Mouse (Mus musculus) kidney, postnatal 25 days (tissue): ENCODE data around the gene Rabgap1l.
A peak's percentile ranks its signal among the peaks of the same experiment; 100 is the strongest.

ENCODE experiments used
- DNase-seq, 2 experiments: peaks; one replicate each; pipeline ENCODE4 v3.0.0; 2021; ENCODE audit warnings: mixed read lengths in 2 of 2

The Rabgap1l gene

DNA sequence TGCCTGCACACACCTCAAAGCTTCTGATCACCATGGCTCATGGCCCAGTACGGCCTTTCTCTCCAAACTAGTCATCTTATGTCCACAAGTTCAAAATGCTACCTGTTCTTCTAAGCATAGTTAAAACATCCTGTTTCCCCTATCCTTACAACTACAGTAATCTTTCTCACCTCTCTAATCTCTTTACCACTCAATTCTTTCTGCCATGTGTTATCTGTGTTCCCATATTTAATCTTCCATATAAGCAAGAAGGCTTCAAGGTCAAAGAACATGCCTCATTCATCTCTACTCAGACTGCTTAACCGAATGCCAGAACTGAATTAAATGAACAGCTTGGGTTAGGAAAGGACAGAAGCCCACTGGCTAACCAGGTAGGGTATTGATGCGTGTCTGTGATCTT is 5.8 kb downstream of the Rabgap1l start:
- DNase-seq: no peak

DNA sequence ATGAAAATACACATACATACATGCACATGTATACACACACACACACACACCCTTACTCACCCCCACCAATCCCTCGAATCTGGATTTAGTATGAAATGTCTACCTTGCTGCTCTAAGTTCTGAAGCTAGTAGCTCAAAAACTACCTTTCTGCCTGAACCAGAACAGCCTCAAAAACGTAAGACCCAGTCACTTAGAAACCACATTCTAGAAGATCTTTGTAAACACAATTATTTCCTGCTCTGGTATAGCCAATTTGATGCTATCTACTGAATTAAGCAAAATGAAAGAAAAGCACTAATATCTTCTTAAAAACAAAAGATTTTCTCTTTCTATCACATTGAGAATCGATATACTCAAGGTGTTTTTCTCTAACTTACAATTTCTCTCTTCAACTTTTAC is 6.4 kb downstream of the Rabgap1l start:
- no peak for DNase-seq

- DNase-seq: peak in 1 of 2 experiments; percentile 15
These were observed 7.3 kb downstream of the Rabgap1l start for GRCm38 (mm10) chr1:160785681-160786225.

DNA sequence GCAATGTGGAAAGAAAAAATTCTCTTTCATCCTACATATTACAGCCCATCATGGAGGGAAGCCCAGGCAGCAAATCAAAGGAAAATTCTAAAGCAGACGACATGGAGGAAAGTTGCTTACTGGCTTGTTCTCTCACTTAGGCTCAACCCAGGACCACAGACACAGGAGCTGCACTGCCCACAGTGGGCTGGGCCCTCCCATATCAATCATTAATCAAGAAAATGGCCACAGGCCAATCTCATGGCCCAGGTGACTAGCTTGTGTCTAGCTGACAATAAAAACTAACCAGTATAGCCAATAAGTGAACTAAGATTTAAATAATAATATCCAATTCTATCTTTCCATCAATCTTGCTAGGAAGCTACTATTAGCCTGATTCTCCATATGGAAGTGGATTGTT is 8.9 kb downstream of the Rabgap1l start:
- DNase-seq: peak; percentile 84 to 88

GRCm38 (mm10) chr1:160774166-160774565 is 18.8 kb downstream of the Rabgap1l start:
- no peak for DNase-seq

GRCm38 (mm10) chr1:160765565-160765964 is 27.4 kb downstream of the Rabgap1l start:
- no peak for DNase-seq

GRCm38 (mm10) chr1:160758243-160758642 is 34.8 kb downstream of the Rabgap1l start:
- DNase-seq: peak; percentile 70 to 82

GRCm38 (mm10) chr1:160755359-160755758 is 37.7 kb downstream of the Rabgap1l start:
- DNase-seq: no peak

GRCm38 (mm10) chr1:160750629-160751028 is 42.4 kb downstream of the Rabgap1l start:
- DNase-seq: no peak

DNA sequence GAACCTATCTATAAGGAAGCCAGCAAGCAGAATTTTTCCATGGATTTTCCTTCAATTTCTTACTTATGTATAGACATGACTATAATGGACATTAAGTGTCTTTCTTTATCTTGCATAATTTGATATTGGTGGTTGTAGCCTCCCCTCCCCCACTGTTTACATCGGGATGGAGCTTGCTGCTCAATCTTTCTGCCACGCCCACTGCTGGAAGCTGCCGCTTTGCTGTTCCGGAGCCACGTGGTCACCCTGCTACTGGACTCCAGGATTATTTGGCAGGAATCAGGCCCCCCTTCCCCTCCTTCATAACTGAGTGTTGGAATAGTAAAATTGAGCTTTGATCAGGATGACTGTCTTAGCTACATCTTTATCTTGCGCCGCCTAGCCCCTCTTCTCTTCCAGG is 46.2 kb downstream of the Rabgap1l start:
- peak; percentile 28 to 50 for DNase-seq

- no peak for DNase-seq
These were observed 47.6 kb downstream of the Rabgap1l start for GRCm38 (mm10) chr1:160745238-160745930.

DNA sequence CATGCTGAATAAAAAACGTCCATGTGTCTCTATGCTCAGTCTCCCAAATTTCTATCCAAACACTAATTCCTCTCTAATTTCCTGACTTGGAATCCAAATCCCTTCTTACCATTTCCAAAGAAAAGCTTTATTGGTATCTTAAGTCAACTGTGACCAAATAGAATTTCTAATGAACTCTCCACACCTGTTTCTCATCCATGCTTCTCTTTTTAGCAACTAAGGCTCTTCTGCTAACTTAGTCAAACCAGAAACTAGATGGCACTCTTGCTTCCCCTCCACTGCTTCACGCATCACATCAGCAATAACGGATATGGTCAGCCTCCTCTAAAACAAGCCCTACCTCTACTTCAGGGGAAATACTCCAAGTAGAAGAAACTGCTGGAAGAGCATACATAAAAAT is 49.0 kb downstream of the Rabgap1l start:
- no peak for DNase-seq

DNA sequence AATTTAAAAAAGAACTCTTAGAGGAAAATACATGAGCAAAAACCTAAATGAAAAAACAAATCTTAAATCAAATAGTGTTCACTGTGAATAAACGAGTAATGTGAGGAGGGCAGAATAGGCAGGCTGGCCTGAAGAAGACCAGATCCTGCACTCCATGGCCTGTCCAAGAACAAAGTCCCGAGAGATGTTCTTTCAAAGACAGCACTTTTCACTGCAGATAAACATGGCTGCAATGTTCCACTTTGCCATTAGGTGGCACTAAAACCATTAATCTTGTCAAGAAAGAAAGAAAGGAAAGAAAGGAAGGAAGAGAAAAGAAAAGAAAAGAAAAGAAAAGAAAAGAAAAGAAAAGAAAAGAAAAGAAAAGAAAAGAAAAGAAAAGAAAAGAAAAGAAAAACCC is 49.8 kb downstream of the Rabgap1l start:
- DNase-seq: peak; percentile 42 to 86

- no peak for DNase-seq
These were observed 52.4 kb downstream of the Rabgap1l start for GRCm38 (mm10) chr1:160740650-160741049.

GRCm38 (mm10) chr1:160734743-160735142 is 58.3 kb downstream of the Rabgap1l start:
- no peak for DNase-seq

GRCm38 (mm10) chr1:160729944-160730343 is 63.1 kb downstream of the Rabgap1l start:
- no peak for DNase-seq

DNA sequence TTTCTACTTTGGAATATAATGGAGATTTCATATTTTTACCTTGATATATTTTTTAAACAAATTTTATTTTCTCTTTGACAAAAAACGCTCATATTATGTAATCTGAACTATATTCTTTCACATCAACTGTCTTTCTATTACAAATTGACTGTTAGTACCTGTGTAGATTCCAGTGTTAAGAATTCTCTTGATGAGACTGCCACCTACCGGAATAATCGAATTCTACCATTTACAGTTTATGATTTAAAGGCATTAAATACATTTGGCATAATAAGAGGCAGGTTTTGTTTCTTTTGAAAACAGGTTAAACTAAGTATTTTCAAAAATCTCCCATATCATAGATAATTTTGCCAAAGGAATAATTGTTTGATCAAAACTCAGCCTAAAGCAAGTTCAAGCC is 75.3 kb downstream of the Rabgap1l start:
- DNase-seq: no peak

- DNase-seq: no peak
These were observed 78.3 kb downstream of the Rabgap1l start for GRCm38 (mm10) chr1:160714685-160715084.

DNA sequence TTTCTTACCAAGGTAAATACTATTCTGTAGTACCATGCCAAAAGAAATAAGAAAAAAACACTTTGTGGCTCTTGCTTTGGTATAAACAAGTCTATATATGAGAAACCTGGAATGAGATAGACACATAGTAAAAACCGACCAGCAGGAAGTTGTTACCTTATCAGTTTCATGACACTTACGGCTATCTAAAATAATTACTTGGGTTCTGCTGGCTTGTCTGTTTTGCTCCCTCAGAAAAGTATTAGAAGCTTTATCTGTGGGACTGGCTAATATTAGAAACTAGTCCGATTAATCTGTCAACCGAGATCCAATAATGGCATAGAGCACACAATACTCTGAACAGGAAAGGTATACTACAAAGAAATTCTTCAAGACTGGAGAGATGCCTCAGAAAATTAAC is 79.1 kb downstream of the Rabgap1l start:
- DNase-seq: no peak

DNA sequence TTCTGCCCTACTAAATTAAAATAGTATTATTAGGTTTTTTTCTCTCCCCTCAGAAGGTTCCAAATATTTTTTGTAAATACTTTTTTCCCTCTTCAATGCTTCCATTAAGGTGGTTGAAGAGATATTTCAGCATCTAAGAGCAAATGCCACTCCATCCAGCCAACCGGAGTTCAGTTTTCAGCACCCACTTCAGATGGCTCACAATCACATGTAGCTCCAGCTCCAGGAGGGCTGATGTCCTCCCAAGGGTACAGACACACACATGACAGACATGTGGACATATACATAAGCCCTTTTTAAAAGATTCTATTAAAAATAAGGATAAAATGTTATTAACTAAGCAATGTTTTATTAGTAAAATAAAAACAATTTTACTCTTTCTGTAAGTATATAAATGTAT is 79.6 kb downstream of the Rabgap1l start:
- no peak for DNase-seq

DNA sequence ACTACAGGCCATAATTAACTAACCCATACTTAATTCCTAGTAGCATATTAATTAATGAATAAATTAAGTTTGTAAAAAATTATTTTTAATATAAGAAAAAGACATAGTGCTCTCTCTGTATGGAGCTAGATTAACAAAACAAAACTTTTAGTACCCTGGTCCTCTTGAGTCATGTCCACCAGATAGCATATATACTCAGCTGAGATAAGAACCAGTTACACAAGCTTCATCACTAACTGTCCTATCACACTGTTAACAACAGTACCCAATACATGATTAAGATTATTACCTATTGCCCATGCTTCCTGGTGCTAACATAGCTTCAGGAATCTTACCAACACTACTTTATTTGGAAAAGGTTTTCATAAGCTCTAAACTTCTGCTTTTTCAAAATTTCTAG is 82.5 kb downstream of the Rabgap1l start:
- DNase-seq: no peak

- DNase-seq: no peak
These were observed 88.4 kb downstream of the Rabgap1l start for GRCm38 (mm10) chr1:160704596-160704995.

DNA sequence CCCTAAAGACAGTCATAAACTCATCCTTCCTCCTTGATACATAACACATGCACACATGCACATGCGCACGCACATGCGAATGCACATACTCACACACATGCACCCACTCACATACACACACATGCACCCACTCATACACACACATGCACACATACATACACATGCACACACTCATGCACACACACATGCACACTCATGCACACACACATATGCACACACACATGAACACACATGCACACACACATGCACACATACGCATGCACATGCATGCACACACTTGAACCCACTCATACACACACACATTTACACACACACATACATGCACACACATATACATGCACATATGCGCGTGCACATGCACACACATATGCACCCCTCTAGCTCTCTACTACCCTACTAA is 89.2 kb downstream of the Rabgap1l start:
- no peak for DNase-seq

GRCm38 (mm10) chr1:160693094-160693447 is 99.9 kb downstream of the Rabgap1l start:
- peak; percentile 95 to 97 for DNase-seq
